Comparison of ENCODE assay signal across 8 mouse cellular contexts in the genomic region with DNA sequence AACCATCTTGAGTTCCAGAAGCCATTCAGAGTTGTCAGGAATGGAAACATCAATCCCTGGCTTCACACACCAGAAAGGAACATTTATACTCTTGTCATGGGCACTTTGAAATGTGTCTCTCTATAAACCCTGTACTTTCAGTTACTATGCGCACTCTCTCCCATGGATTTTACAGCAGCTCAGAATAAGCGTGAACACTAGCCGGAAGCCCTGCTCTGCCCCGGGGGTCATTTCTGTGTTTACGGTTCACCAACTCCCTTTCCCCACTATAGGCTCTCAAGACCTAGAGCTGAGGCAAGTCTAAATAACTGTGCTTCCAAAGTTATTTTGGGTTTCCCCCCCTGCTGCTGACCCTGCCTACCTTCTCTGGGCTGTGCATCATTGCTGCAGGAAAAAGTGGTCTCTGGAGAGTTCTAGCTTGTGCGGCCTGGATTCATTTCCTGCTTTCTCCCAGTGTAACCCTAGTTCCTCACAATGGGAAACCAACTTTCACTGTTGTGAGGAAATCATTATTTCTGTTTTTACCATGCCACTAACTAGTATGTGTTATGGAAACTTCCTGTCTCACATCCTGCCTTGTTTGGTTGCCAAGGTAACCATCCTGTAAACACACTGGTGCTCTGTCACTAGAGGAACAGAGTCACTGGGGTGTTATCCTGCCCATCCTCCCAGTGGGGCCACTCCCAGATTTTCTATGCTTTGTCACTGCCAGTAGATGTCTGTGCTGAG. TPM values are rescaled to one million over a fixed set of nuclear protein-coding genes. Genes with fewer than 3 reads are reported as not detected.
A peak's percentile ranks its signal among the peaks of the same experiment; 100 is the strongest.
DNase-seq lines count a peak whose midpoint lies in the region; ATAC-seq lines count a peak whose summit lies in the region.

No protein-coding gene starts in this region.

- no peaks in the 10 kb centered on the region for H3K79me2 ChIP-seq in macrophage (ENCODE audit: inconsistent target)

- 77% methylated on average over 6 of the region's 6 CpGs for whole genome bisulfite sequencing in heart, embryonic 11.5 days (ENCODE audit: insufficient replicate concordance)
- 65% methylated on average over 6 of the region's 6 CpGs for WGBS in macrophage (ENCODE audit: missing documents)
- WGBS in forebrain, embryonic 13.5 days: 86% methylated on average over 6 of the region's 6 CpGs

- H3K4me1 ChIP-seq in heart, embryonic 11.5 days (ENCODE audit: control insufficient read depth, insufficient read depth, low read length): peaks cover 6% of the 10 kb centered on the region; the same call in 1 of the 2 replicates
- H3K4me1 ChIP-seq in forebrain, embryonic 13.5 days: no peaks in the 10 kb centered on the region

- peak; percentile 46 for DNase-seq in right cerebral cortex, adult 18-20 months
- DNase-seq in right cerebral cortex, postnatal 4 days: no peak
- peak; percentile 23 for DNase-seq in c-Kit-positive CD71-positive TER-119-negative erythroid progenitor cells, embryonic 14.5 days (ENCODE audit: low read depth)
- DNase-seq in kidney, postnatal 10 days: peak; percentile 70
- peak; percentile 13 for DNase-seq in thymus, postnatal 25 days

- peak; percentile 49; the same call in 1 of the 2 replicates for ATAC-seq in heart, embryonic 11.5 days (replicated peaks; ENCODE audit: insufficient number of reproducible peaks, low FRiP score, low TSS enrichment)
- ATAC-seq in forebrain, embryonic 13.5 days: no peak

- no peak overlapping the region for H3K4me3 ChIP-seq in heart, embryonic 11.5 days (ENCODE audit: low read depth, low read length)
- no peak overlapping the region for H3K4me3 ChIP-seq in macrophage (ENCODE audit: inconsistent target)
- H3K4me3 ChIP-seq in forebrain, embryonic 13.5 days: no peak overlapping the region

- no peak overlapping the region for H3K4me2 ChIP-seq in heart, embryonic 11.5 days
- no peak overlapping the region for H3K4me2 ChIP-seq in forebrain, embryonic 13.5 days

- H3K27me3 ChIP-seq in heart, embryonic 11.5 days (ENCODE audit: control insufficient read depth, insufficient read depth, low read length): no peaks in the 10 kb centered on the region
- no peaks in the 10 kb centered on the region for H3K27me3 ChIP-seq in forebrain, embryonic 13.5 days

- peak overlapping the region; percentile 62 for H3K27ac ChIP-seq in heart, embryonic 11.5 days (ENCODE audit: low read depth, low read length)
- H3K27ac ChIP-seq in macrophage: peak overlapping the region; percentile 46
- no peak overlapping the region for H3K27ac ChIP-seq in forebrain, embryonic 13.5 days

- no peaks in the 10 kb centered on the region for H3K9me3 ChIP-seq in heart, embryonic 11.5 days (replicated peaks; ENCODE audit: control insufficient read depth, low read length)
- no peaks in the 10 kb centered on the region for H3K9me3 ChIP-seq in forebrain, embryonic 13.5 days (replicated peaks)

- H3K9ac ChIP-seq in heart, embryonic 11.5 days (ENCODE audit: low read depth, low read length): no peak overlapping the region
- no peak overlapping the region for H3K9ac ChIP-seq in forebrain, embryonic 13.5 days

- peaks cover 32% of the 10 kb centered on the region for H3K36me3 ChIP-seq in heart, embryonic 11.5 days (ENCODE audit: control insufficient read depth, insufficient read depth, low read length)
- H3K36me3 ChIP-seq in macrophage (ENCODE audit: inconsistent target): peaks cover 25% of the 10 kb centered on the region
- H3K36me3 ChIP-seq in forebrain, embryonic 13.5 days (ENCODE audit: poor library complexity, severe bottlenecking): peaks cover 60% of the 10 kb centered on the region

RNA-seq across cellular contexts. Expression of gene Ap3m1, which starts 20.4 kb away (rescaled TPM):
- 84.6 and 98.0 TPM in 2 replicates for polyA plus RNA-seq in heart, embryonic 11.5 days (2014; fragmentation: Nextera tagmentation; extraction: Ambion mirVana)
- 10 to 100 TPM; 21.9 to 59.5 (median 44.3) TPM for total RNA-seq in macrophage (2018; cell fraction: chromatin; rRNA removed)
- 10 to 100 TPM; 53.2 to 80.7 (median 62.1) TPM for total RNA-seq in macrophage (2018; cell fraction: cytosol; rRNA removed)
- 10 to 100 TPM; 32.1 to 76.3 (median 47.7) TPM for total RNA-seq in macrophage (2018; cell fraction: nucleus; rRNA removed)
- 51.8 to 77.5 TPM (median 68.5 TPM) in 3 replicates for polyA plus RNA-seq in macrophage (2018)
- 107 and 125 TPM in 2 replicates for polyA plus RNA-seq in forebrain, embryonic 13.5 days (2015; fragmentation: Nextera tagmentation; extraction: Ambion mirVana)

RNA-seq across cellular contexts. Expression of gene Adk, which starts 20.4 kb away (rescaled TPM):
- polyA plus RNA-seq in heart, embryonic 11.5 days (2014; fragmentation: Nextera tagmentation; extraction: Ambion mirVana): 261 and 271 TPM in 2 replicates
- total RNA-seq in macrophage (2018; cell fraction: chromatin; rRNA removed): 100 to 1,000 TPM in 2 of 26 experiments, 10 to 100 TPM in 24; 19.1 to 109 (median 62.2) TPM
- total RNA-seq in macrophage (2018; cell fraction: cytosol; rRNA removed): 10 to 100 TPM; 22.0 to 31.7 (median 26.5) TPM
- total RNA-seq in macrophage (2018; cell fraction: nucleus; rRNA removed): 10 to 100 TPM; 20.2 to 73.5 (median 35.6) TPM
- polyA plus RNA-seq in macrophage (2018): 23.1 to 54.9 TPM (median 40.6 TPM) in 3 replicates
- 104 and 105 TPM in 2 replicates for polyA plus RNA-seq in forebrain, embryonic 13.5 days (2015; fragmentation: Nextera tagmentation; extraction: Ambion mirVana)
